Mouse (Mus musculus) E14TG2a.4 (cell line): ENCODE measurements around the gene Eef1b2.
A peak's percentile ranks its signal among the peaks of the same experiment; 100 is the strongest.

Source experiments
- CTCF ChIP-seq: conservative IDR thresholded peaks from 2 replicates; pipeline ENCODE4 v1.5.1; 2014; ENCODE audit warnings: low read length
- NANOG ChIP-seq: IDR thresholded peaks from 2 replicates; pipeline ENCODE4 v1.6.1; 2014; ENCODE audit warnings: borderline replicate concordance, low read length, mixed read lengths
- POU5F1 ChIP-seq: IDR thresholded peaks from 2 replicates; pipeline ENCODE4 v1.6.1; 2014; ENCODE audit warnings: low read length, borderline replicate concordance

GRCm38 (mm10) chr1:63219277-63219676, 42.7 kb downstream of the Eef1b2 start:
- TF ChIP-seq CTCF (peak; percentile 33), NANOG (no peak), POU5F1 (no peak)
